Mouse (Mus musculus): ENCODE data around the gene Foxp1.
A peak's percentile ranks its signal among the peaks of the same experiment; 100 is the strongest.

Foxp1 gene

DNA sequence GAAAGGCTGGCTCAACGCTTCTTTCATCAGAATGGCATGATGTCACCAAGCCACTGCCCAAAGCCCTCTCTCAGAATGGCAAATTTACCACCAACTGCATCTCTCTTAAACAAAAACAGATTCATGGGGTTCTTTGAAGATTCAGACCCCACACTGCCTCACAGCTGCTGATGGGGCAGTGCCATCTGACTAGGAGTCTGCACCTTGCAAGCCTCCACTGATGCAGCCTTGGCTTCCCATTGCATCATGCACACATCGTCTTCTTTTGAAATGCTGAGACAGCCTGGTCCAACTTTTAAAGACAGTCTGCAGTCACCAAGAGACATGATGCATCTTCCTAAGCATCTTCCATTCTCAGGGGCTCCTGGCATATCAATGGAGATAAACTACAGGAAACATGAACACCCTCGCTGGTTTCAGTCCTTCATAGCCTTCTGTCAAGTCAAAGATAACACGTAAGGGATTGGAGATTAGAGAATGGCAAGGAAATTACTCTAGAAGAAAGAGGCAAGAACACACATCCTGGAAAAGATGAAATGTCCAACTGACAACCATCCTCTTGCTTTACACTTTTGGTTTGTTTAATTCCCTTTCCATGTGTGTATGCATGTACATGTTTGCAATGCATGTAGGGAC lies 154.3 kb downstream of the Foxp1 start:
- no peak for DNase-seq (ENCODE audit: extremely low read depth, insufficient read length, low spot score)

GRCm38 (mm10) chr6:99364545-99364944 lies 158.0 kb downstream of the Foxp1 start:
- DNase-seq (ENCODE audit: extremely low read depth, insufficient read length, low spot score): no peak

DNA sequence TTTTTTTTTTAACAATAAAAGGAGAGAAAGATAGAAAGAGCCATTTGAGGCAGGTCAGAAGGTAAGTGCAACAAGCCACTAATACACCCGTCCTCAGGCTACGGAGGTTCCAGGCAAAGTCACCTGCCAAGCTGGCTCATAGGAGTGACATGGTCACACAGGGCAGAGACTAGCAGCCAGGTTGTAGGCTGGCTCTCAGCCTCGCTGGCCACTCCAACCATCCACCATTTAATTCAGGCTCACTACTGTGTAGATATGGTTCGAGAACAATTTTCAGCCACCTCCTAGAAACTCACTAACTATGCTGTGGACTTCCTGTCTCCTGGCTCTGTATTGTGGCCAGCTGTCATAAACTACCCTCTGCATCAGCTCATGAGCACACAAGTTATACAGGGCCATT lies 161.9 kb downstream of the Foxp1 start:
- DNase-seq (ENCODE audit: extremely low read depth, insufficient read length, low spot score): no peak

- no peak for DNase-seq (ENCODE audit: extremely low read depth, insufficient read length, low spot score)
Observed at GRCm38 (mm10) chr6:99359765-99360499, 162.6 kb downstream of the Foxp1 start.

DNA sequence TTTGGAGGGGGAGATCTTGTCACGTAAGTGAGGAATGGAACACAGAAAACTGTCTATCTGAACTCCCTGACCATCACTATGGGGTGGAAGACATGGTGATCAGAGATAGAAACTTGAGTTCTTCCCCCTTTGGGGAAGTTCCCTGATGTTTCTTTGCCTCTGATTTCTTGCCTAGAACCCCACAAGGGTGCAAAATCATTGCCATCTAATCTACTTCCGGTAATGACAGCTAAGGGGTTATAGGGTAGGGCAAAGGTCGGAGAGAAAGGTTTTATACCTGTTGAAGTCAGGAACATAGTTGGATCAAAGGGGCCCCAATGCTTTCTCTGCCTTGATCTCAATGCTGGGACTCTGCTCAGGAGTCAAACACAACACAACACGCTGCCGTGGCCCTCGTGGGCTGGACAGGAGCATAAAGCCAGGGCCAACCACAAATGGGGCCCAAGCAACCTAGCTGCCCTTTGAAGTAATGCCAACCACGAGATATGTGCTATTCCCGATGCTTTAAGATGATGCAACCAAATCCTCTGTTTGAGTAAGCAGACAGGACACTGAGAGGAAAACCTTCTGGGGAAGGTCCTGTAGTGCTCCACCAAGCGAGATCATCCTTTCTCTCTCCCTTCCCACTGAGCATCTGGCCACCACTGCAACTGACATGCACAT lies 163.4 kb downstream of the Foxp1 start:
- DNase-seq (ENCODE audit: extremely low read depth, insufficient read length, low spot score): peak; percentile 5

- no peak for DNase-seq (ENCODE audit: extremely low read depth, insufficient read length, low spot score)
Observed at GRCm38 (mm10) chr6:99357931-99358330, 164.6 kb downstream of the Foxp1 start.

DNA sequence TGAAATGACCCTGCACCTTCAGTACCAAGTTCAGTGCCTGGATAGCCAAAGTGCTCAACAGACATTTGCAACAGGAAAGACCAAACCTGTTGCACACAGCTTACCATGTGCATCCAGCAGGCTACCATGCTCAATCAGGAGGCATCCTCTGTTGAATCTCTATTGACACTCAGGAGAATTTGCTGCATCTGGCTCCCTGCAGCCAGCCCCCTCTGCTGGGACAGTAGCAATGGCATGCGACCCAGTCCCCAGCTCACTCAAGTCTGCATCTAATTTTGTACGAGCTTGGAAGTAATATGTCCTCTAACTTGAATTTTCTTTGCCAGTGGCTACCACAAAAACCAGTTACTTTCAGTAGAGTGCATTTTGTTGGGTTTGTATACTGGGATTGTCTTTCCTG lies 168.2 kb downstream of the Foxp1 start:
- no peak for DNase-seq (ENCODE audit: extremely low read depth, insufficient read length, low spot score)

GRCm38 (mm10) chr6:99353441-99353840 lies 169.1 kb downstream of the Foxp1 start:
- DNase-seq (ENCODE audit: extremely low read depth, insufficient read length, low spot score): no peak

- no peak for DNase-seq (ENCODE audit: extremely low read depth, insufficient read length, low spot score)
Observed at GRCm38 (mm10) chr6:99350566-99350965, 172.0 kb downstream of the Foxp1 start.

GRCm38 (mm10) chr6:99350156-99350555 lies 172.4 kb downstream of the Foxp1 start:
- no peak for DNase-seq (ENCODE audit: extremely low read depth, insufficient read length, low spot score)

GRCm38 (mm10) chr6:99347836-99348235 lies 174.7 kb downstream of the Foxp1 start:
- no peak for DNase-seq (ENCODE audit: extremely low read depth, insufficient read length, low spot score)

- no peak for DNase-seq (ENCODE audit: extremely low read depth, insufficient read length, low spot score)
Observed at GRCm38 (mm10) chr6:99344966-99345365, 177.6 kb downstream of the Foxp1 start.

DNA sequence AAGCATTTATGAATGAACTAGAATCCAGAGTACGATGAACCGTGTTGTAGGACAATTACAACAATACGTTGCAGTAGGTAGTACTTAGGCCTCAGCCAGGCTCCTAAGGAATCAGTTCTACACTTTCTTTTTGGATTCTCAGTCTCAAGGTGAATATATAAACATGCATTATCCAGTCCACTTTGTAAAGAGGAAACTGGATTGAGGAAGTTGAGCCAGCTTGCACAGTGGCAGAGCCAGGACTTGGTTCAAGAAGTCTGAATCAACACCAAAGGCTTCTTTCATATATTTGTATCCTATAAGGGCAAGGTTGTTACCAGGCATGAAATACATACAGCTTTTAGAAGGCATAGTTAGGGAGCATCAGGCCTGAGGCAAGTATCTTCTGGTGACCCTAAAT lies 178.2 kb downstream of the Foxp1 start:
- no peak for DNase-seq (ENCODE audit: extremely low read depth, insufficient read length, low spot score)

GRCm38 (mm10) chr6:99343815-99344214 lies 178.7 kb downstream of the Foxp1 start:
- no peak for DNase-seq (ENCODE audit: extremely low read depth, insufficient read length, low spot score)

- DNase-seq (ENCODE audit: extremely low read depth, insufficient read length, low spot score): no peak
Observed at GRCm38 (mm10) chr6:99342416-99342815, 180.1 kb downstream of the Foxp1 start.

DNA sequence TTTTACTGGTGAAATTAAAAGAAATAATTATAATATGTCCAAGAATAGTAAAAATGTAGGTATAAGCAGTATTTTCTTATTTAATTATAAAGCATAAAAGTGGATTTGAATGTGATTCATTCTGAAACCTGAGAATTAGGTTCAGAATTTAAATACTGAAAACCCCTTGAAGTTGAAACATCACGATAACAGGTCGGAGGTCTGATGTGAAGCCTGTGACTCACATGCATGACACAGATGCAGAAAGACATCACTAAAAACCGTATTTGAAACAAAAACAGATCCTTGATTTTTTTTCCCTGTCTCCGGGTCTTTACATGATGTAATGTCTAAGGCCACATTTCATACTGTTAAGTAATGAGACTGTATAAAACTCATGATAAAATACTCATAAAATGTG lies 181.6 kb downstream of the Foxp1 start:
- no peak for DNase-seq (ENCODE audit: extremely low read depth, insufficient read length, low spot score)

DNA sequence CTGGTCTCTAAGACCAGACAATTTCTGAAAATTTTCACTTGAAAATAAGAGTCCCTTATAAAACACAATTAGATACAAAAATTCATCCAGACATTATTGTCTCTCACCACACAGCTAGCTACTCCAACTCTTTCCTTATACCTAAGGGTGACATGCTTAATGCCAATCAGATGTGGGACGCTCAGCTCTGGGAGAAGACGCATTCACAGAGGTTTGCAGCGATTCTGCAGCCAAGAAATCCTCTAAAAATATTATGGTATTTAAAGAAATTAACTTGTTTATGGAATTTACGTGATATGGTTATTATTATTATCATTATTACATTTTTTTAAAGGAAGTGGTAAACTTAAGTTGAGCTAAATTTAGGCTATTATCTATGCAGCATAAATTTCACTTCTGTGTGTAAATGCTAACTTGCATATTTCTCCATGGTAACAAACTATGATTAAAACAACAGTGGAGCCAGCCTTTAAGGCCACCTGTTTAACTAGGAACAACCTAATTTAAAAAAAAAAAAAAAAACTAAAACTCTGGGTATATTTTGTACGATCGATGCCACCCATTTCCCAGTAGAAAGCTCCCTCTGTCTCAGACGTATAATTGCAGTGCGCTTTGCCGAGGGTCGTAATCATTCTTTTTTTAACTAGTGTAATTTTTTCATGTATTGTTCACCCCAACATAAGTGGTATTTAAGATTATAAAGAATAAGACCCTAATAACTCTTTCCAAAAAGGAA lies 182.4 kb downstream of the Foxp1 start:
- DNase-seq (ENCODE audit: extremely low read depth, insufficient read length, low spot score): no peak

DNA sequence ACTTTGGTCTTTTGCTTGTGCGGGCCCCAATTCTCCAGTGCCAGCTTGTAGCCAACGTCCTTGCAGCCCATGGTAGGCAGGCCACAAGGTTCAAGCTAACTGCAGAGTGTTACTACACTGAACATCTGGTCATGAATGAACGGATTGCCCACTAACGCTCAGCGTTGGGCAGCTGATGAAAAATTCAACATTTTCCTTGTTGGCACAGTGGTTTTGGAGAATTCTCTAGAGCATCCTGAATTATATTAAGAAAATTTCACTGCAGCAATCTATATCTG lies 183.2 kb downstream of the Foxp1 start:
- no peak for DNase-seq (ENCODE audit: extremely low read depth, insufficient read length, low spot score)

GRCm38 (mm10) chr6:99338593-99339342 lies 183.8 kb downstream of the Foxp1 start:
- DNase-seq (ENCODE audit: extremely low read depth, insufficient read length, low spot score): no peak

GRCm38 (mm10) chr6:99338174-99338573 lies 184.3 kb downstream of the Foxp1 start:
- DNase-seq (ENCODE audit: extremely low read depth, insufficient read length, low spot score): no peak

DNA sequence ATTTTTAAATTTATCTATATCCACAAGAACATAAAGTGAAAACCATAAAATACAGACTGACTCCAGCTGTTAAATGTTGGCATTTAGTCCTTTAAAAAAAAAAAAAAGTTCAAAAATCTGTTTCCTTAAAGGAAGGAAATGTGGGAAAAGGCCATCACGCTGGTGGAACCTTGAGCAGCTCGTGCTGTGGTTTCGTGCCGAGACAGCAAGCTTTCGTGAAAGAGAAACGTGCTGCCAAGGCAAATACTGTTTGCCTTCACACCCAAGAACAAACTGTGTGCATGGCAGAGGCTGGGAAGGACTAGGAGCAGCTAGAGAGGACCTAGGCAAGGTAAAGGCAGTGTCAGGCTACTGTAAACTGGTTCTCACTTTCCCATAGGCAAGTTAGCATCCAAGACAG lies 184.9 kb downstream of the Foxp1 start:
- no peak for DNase-seq (ENCODE audit: extremely low read depth, insufficient read length, low spot score)
